Mouse (Mus musculus) midbrain, embryonic 11.5 days (tissue): ENCODE measurements around the gene Fbxl16. TPM values are rescaled to one million over a fixed set of nuclear protein-coding genes. Genes with fewer than 3 reads are reported as not detected.
A peak's percentile ranks its signal among the peaks of the same experiment; 100 is the strongest.
"Not testable (repeated sequence)": the region's sequence is repeated elsewhere in the genome, so short reads cannot be mapped to it uniquely, and the experiment has no call there.

Source experiments
- ATAC-seq: fragments of 200-750 bp; cut with Nextera tagmentation; 2 replicates; pipeline ENCODE4 v1.8.0; 2017; ENCODE audit warnings: moderate TSS enrichment, moderate library complexity; ENCODE audit not compliant: low FRiP score
- DNase-seq: peaks from one replicate; pipeline ENCODE4 v3.0.0; 2015; ENCODE audit warnings: low spot score; ENCODE audit errors: missing footprints
- H3K27ac ChIP-seq: fragments of 300-500 bp; sonication (generic); 2 replicates; pipeline ENCODE4 v1.5.1; 2014; ENCODE audit warnings: low read depth, low read length
- H3K27me3 ChIP-seq: fragments of 300-500 bp; sonication (generic); 2 replicates; pipeline ENCODE4 v1.6.1; 2014; ENCODE audit warnings: mild to moderate bottlenecking, low read length, moderate library complexity, mixed read lengths; ENCODE audit not compliant: control insufficient read depth, insufficient read depth
- H3K36me3 ChIP-seq: fragments of 300-500 bp; sonication (generic); 2 replicates; pipeline ENCODE4 v1.6.1; 2014; ENCODE audit warnings: mild to moderate bottlenecking, low read length, moderate library complexity, mixed read lengths; ENCODE audit not compliant: control insufficient read depth, insufficient read depth
- H3K4me1 ChIP-seq: fragments of 300-500 bp; sonication (generic); 2 replicates; pipeline ENCODE4 v1.6.1; 2014; ENCODE audit warnings: low read length; ENCODE audit not compliant: control insufficient read depth, insufficient read depth
- H3K4me2 ChIP-seq: fragments of 300-500 bp; sonication (generic); 2 replicates; pipeline ENCODE4 v1.6.1; 2014; ENCODE audit warnings: mild to moderate bottlenecking, moderate library complexity
- H3K4me3 ChIP-seq: fragments of 300-500 bp; sonication (generic); 2 replicates; pipeline ENCODE4 v1.5.1; 2014; ENCODE audit warnings: low read depth, low read length
- H3K9ac ChIP-seq: fragments of 300-500 bp; sonication (generic); 2 replicates; pipeline ENCODE4 v1.6.1; 2014; ENCODE audit warnings: low read length
- H3K9me3 ChIP-seq: fragments of 300-500 bp; sonication (generic); 2 replicates; pipeline ENCODE4 v1.6.1; 2016; ENCODE audit warnings: low read length; ENCODE audit not compliant: control insufficient read depth
- WGBS: fragments of 180-500 bp; shearing (Covaris S2); extraction: QIAGEN DNeasy Blood & Tissue Kit; methylation state at CpG from one replicate; pipeline ENCODE4 v1.1.7; 2014; 5-methylcytosine and 5-hydroxymethylcytosine counted together
- polyA plus RNA-seq: library from polyadenylated mRNA; unstranded; fragments of >200 nt; fragmentation: Nextera tagmentation; extraction: Ambion mirVana; gene quantifications from 2 replicates; pipeline ENCODE4 v1.2.1, GENCODE M21; 2014

Fbxl16 gene
- polyA plus RNA-seq, 1 experiment from 2014 or later = 11.2 TPM

- ATAC-seq = peak; percentile 94
- H3K36me3 ChIP-seq = no peaks in the 10 kb centered on the region
- H3K9ac ChIP-seq = peak overlapping the region; percentile 36
- H3K27me3 ChIP-seq = no peaks in the 10 kb centered on the region
- H3K4me2 ChIP-seq = peak overlapping the region; percentile 39
- peaks cover 21% of the 10 kb centered on the region for H3K4me1 ChIP-seq
- DNase-seq = peak; percentile 98
- peak overlapping the region; percentile 88 for H3K27ac ChIP-seq
- 11% methylated on average over 10 of the region's 10 CpGs for WGBS
- H3K4me3 ChIP-seq = no peak overlapping the region; the same call in 1 of the 2 replicates
- no peaks in the 10 kb centered on the region for H3K9me3 ChIP-seq
These were observed 5.9 kb upstream of the Fbxl16 start for GRCm38 (mm10) chr17:25802825-25803517.

DNA sequence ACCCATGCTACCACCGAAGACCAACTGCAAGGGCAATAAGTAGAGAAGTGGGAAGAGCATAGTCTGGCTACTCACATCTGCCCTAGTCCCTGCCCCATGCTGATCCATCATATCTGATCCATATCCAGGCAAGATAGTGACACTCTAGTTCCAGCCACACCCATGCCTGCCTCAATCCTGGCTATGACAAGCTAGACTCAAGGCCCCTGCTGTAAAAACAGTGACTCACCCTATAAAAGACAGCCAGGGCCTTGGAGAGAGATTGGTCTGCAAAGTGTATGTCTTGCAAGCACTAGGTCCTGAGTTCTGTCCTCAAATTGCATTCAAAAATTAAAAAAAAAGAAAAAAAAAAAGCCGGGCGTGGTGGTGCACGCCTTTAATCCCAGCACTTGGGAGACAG, 2.4 kb upstream of the Fbxl16 start:
- no peaks in the 10 kb centered on the region for H3K27me3 ChIP-seq
- no peak for ATAC-seq

GRCm38 (mm10) chr17:25807452-25807851, 1.4 kb upstream of the Fbxl16 start:
- not testable (repeated sequence) for H3K4me3 ChIP-seq, H3K36me3 ChIP-seq, H3K27ac ChIP-seq, ATAC-seq, H3K27me3 ChIP-seq, H3K4me2 ChIP-seq, H3K9me3 ChIP-seq, DNase-seq, H3K9ac ChIP-seq
- 52% methylated on average over 2 of the region's 2 CpGs for WGBS
- peaks cover 33% of the 10 kb centered on the region for H3K4me1 ChIP-seq

More for the DNA sequence above, 2.4 kb upstream of the Fbxl16 start:
- Histone ChIP-seq H3K4me1 (peaks cover 38% of the 10 kb centered on the region), H3K27ac (no peak overlapping the region), H3K9ac (no peak overlapping the region), H3K4me3 (no peak overlapping the region), H3K36me3 (no peaks in the 10 kb centered on the region), H3K9me3 (no peaks in the 10 kb centered on the region), H3K4me2 (no peak overlapping the region)
- 87% methylated on average over 4 of the region's 4 CpGs for WGBS
- no peak for DNase-seq

DNA sequence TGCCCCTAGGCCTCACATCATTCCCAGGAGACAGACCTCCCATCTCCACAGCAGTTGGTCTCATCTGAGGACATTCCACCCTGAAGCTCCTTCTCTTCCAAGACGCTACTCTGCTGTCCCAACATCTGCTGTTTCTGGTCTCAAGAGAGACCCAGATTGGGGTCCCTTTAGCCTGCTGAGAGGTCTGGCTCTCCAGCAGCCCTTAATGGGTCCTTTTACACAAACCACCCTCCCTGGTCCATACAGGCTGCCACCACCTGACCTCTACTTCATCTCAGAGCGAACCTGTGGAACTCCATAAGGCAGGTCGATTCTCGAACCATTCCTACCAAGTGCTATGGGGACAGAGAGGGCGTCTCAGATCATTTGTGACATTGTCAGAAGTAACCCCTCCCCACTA, 857 bp upstream of the Fbxl16 start:
- Histone ChIP-seq H3K27ac (peak overlapping the region; percentile 90), H3K4me2 (peak overlapping the region; percentile 80), H3K27me3 (peaks cover 2% of the 10 kb centered on the region; the same call in 1 of the 2 replicates), H3K4me1 (peaks cover 29% of the 10 kb centered on the region), H3K4me3 (peak overlapping the region; percentile 83; the same call in 1 of the 2 replicates), H3K9ac (peak overlapping the region; percentile 89; the same call in 1 of the 2 replicates), H3K9me3 (no peaks in the 10 kb centered on the region), H3K36me3 (no peaks in the 10 kb centered on the region)
- WGBS = 32% methylated on average over 5 of the region's 5 CpGs
- ATAC-seq (no peak), DNase-seq (no peak)

DNA sequence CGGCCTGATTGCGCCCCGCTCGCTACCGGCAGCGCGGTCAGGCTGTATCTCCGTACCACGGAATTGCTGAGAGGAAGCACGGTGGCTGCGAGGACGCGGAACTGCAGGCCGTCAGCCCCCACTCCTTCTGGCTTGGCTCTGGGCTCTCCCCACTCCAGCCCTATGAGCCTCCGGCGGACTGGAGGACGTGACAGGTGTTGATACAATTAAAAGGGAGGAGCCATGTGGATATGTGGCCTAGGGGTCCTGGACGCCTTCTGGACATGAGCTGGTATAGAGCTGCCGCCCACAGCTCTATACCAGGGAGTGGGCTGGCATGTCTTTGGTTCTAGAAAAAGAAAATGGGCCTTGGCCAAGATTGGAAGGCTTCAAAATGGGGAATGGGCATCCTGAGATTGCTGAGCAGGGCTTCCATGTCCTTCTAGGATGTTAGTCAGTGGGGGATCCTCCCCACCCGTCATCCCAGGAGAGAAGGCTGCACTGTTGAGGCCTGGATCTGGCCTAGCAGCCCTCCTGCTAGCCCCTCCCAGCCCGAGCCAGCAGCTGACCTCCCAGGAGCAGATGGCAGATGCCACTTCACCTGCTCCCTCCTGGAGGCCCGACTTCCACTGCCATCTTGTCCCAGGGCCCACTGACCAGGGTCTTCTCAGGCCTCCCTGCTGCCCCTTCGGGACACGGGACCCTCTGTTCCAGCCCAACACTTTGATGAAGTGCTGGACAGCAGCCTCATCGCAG, 888 bp downstream of the Fbxl16 start:
- DNase-seq (peak; percentile 95), ATAC-seq (peak; percentile 79)
- Histone ChIP-seq H3K4me3 (peak overlapping the region; percentile 83), H3K9ac (peak overlapping the region; percentile 89), H3K27ac (peak overlapping the region; percentile 90), H3K36me3 (no peaks in the 10 kb centered on the region), H3K4me1 (peaks cover 18% of the 10 kb centered on the region), H3K27me3 (peaks cover 2% of the 10 kb centered on the region; the same call in 1 of the 2 replicates), H3K4me2 (peak overlapping the region; percentile 80), H3K9me3 (no peaks in the 10 kb centered on the region)
- 8% methylated on average over 25 of the region's 25 CpGs for WGBS

- no peak overlapping the region for H3K4me3 ChIP-seq
- H3K27me3 ChIP-seq = peaks cover 2% of the 10 kb centered on the region; the same call in 1 of the 2 replicates
- peaks cover 18% of the 10 kb centered on the region for H3K4me1 ChIP-seq
- ATAC-seq = no peak
- 83% methylated on average over 4 of the region's 4 CpGs for WGBS
- no peaks in the 10 kb centered on the region for H3K9me3 ChIP-seq
- H3K4me2 ChIP-seq = no peak overlapping the region
- DNase-seq = no peak
- no peak overlapping the region for H3K27ac ChIP-seq
- H3K9ac ChIP-seq = no peak overlapping the region
- H3K36me3 ChIP-seq = no peaks in the 10 kb centered on the region
These were observed 2.0 kb downstream of the Fbxl16 start for GRCm38 (mm10) chr17:25810890-25811289.

- H3K4me1 ChIP-seq = peaks cover 15% of the 10 kb centered on the region
- H3K36me3 ChIP-seq = no peaks in the 10 kb centered on the region
- no peak overlapping the region for H3K27ac ChIP-seq
- no peaks in the 10 kb centered on the region for H3K9me3 ChIP-seq
- 3% methylated on average over 20 of the region's 20 CpGs for WGBS
- H3K4me3 ChIP-seq = no peak overlapping the region
- H3K9ac ChIP-seq = no peak overlapping the region
- DNase-seq (peak; percentile 98), ATAC-seq (no peak)
- peaks cover 11% of the 10 kb centered on the region for H3K27me3 ChIP-seq
- no peak overlapping the region for H3K4me2 ChIP-seq
These were observed 4.6 kb downstream of the Fbxl16 start for GRCm38 (mm10) chr17:25813471-25813870.

DNA sequence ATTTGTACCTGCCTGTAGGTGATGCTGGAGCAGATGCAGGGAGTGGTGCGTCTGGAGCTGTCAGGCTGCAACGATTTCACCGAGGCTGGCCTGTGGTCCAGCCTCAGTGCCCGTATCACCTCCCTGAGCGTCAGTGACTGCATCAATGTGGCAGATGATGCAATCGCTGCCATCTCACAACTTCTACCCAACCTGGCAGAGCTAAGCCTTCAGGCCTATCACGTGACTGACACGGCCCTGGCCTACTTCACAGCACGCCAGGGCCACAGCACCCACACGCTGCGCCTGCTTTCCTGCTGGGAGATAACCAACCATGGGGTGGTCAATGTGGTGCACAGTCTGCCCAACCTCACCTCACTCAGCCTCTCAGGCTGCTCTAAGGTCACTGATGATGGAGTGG, 8.8 kb downstream of the Fbxl16 start:
- Histone ChIP-seq H3K9me3 (no peaks in the 10 kb centered on the region), H3K27me3 (peaks cover 28% of the 10 kb centered on the region), H3K27ac (no peak overlapping the region), H3K4me2 (no peak overlapping the region), H3K4me3 (no peak overlapping the region), H3K4me1 (peaks cover 7% of the 10 kb centered on the region), H3K36me3 (no peaks in the 10 kb centered on the region), H3K9ac (no peak overlapping the region)
- DNase-seq (no peak), ATAC-seq (no peak)
- 85% methylated on average over 11 of the region's 11 CpGs for WGBS
